Mouse (Mus musculus) C2C12 (cell line): ENCODE measurements at regions not wholly inside any gene's neighbourhood (a gene's known extent, or its start where the extent isn't known, plus 50 kb on each side); places are given as distances from the start of the nearest gene placed in this dataset.

ENCODE experiments used
- CEBPB ChIP-seq: IDR thresholded peaks from one replicate; pipeline ENCODE4 v1.6.1; 2011; ENCODE audit warnings: low read depth, mild to moderate bottlenecking, control low read depth, moderate library complexity
- CTCF ChIP-seq: IDR thresholded peaks from one replicate; pipeline ENCODE4 v1.5.1; 2011; ENCODE audit not compliant: control insufficient read depth, insufficient read depth, insufficient read length
- USF1 ChIP-seq: IDR thresholded peaks from one replicate; pipeline ENCODE4 v1.6.1; 2011; ENCODE audit warnings: low read depth, mild to moderate bottlenecking, control low read depth, moderate library complexity

GRCm38 (mm10) chr17:84031833-84032232, 155.9 kb downstream of the Zfp36l2 start:
- TF ChIP-seq CTCF (no peak), CEBPB (no peak), USF1 (no peak)
